Mouse (Mus musculus): Measurements from ENCODE around the gene Gli2. TPM values are rescaled to one million over a fixed set of nuclear protein-coding genes. Genes with fewer than 3 reads are reported as not detected.

Gli2 gene
- total RNA-seq, 2 experiments from 2014 or later: not detected

- no peak for ATAC-seq (replicated peaks; ENCODE audit: low FRiP score, poor library complexity, severe bottlenecking)
Measured at GRCm38 (mm10) chr1:119052631-119053177, 715 bp downstream of the Gli2 start.

DNA sequence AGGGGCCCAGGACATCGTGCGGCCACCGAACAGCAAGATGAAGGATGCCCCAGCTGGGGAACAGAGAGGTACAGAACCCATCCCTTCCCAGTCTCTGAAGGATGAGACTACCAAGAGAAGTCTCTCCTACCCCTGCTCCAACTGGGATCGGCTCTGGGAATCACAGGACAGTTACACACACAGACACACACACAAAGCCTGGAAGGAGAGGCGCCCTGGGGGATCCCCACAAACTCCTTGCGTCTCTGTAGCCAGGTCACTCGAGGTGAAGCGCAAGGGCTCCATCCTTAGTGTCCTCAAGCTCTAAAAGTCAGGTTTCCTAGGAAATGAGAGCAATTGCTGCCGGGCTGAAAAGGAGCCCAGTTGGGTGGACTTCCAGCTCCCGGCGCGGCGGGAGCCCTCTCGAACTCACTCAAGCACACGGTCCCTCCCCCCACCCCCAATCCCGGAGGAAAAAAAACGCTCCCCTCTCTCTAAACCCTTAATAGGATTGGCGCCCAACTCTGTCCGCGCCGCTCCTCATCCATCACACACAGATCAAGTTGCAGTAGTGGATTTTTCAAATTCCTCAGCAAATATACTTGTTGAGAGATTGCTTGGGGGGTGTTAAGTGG is 1.4 kb downstream of the Gli2 start:
- ATAC-seq (replicated peaks; ENCODE audit: low FRiP score, poor library complexity, severe bottlenecking): no peak

- ATAC-seq (replicated peaks; ENCODE audit: low FRiP score, poor library complexity, severe bottlenecking): no peak
Measured at GRCm38 (mm10) chr1:119051192-119051937, 2.1 kb downstream of the Gli2 start.

DNA sequence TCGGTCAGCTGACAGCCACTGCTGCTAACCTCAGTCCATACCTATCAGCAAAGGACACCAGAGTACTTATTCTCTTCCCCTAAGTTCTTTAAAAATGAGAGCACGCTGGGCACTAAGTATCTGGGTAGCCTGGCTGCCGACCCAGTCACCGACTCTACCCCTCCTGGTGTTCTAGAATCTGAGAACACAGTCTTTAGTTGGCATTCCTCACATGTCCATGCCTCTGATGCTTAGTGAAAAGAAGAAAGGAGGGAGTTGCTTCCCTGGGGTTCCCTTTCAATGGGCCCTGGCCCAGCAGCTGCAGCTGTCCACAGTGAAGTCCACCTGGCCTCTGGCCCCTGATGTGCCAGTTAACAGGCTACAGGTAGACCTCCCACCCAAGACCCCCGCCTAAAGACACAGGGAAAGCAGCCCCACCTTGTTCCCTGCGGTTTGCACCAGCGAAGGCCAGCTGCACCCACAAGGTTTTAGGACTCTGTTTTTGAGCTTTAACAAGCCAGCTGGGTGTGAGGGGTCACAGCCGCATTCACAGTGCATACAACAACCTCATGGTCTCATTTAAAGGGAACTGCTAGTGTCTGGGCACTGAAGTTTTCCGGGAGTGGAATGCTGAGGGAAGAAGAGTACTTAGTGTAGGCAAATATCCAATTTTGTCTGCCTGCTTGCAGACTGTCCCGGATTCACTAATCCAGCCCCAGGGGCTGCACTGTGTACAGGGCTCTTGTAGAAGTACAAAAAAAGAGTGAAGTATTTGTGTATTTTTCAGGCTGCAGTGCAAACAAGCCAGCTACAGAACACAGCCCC is 3.4 kb downstream of the Gli2 start:
- ATAC-seq (replicated peaks; ENCODE audit: low FRiP score, poor library complexity, severe bottlenecking): no peak

DNA sequence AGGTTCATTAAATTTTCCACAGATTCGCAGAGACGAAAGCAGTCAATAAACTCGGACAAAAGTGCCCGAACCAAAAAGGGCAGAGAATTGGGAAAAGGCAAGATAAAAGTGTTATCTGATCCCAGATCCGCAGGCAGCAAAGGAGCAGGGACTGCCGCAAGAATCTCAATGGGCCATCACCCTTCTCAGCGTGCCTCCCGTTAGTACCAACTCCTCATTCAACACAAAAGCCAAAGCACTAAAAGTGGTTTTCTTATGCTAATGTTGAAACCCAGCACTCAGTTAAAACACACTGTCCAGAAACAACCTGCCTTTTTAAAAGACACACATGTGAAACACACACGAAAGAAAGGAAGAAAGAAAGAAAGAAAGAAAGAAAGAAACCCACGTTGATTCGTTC is 4.4 kb downstream of the Gli2 start:
- ATAC-seq (replicated peaks; ENCODE audit: low FRiP score, poor library complexity, severe bottlenecking): no peak

GRCm38 (mm10) chr1:119048547-119048946 is 4.9 kb downstream of the Gli2 start:
- no peak for ATAC-seq (replicated peaks; ENCODE audit: low FRiP score, poor library complexity, severe bottlenecking)

- no peak for ATAC-seq (replicated peaks; ENCODE audit: low FRiP score, poor library complexity, severe bottlenecking)
Measured at GRCm38 (mm10) chr1:119047462-119048371, 5.7 kb downstream of the Gli2 start.

DNA sequence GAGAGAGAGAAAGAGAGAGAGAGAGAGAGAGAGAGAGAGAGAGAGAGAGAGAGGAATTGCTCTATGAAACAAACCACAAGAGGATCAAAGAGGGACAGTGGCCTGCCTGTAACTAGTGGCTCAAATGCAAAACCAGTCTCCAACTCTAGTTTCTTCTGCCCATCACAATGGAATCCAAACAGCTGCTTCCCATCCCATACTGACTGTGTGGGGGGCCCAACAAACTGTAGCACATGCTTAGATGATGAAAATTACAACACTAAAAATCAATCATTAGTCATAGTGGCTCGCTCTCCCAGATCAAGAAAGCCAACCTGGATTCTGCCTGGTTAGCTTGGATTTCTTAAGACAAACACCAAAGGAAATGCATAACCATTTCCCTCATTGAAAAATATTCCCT is 15.0 kb downstream of the Gli2 start:
- no peak for ATAC-seq (replicated peaks; ENCODE audit: low FRiP score, poor library complexity, severe bottlenecking)

DNA sequence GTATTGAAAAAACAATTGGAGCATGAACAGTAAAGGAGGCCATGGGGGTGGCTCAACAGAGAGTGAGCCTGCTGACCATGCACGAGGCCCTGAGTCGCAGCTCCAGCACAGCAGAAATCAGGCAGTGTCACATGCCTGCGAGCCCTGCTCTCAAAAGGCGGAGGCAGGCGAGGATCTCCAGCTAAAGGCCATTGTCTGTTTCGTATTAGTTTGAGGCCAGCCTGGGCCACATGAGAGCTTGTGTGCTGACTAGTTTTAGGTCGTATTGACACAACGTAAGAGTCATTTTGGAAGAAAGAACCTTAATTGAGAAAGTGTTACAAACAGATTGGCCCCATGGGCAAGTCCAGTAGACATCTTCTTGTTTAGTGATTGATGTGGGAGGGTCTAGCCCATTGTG is 17.5 kb downstream of the Gli2 start:
- no peak for ATAC-seq (replicated peaks; ENCODE audit: low FRiP score, poor library complexity, severe bottlenecking)

- ATAC-seq (replicated peaks; ENCODE audit: low FRiP score, poor library complexity, severe bottlenecking): no peak
Measured at GRCm38 (mm10) chr1:119035301-119035700, 18.1 kb downstream of the Gli2 start.

- no peak for ATAC-seq (replicated peaks; ENCODE audit: low FRiP score, poor library complexity, severe bottlenecking)
Measured at GRCm38 (mm10) chr1:119034163-119034705, 19.2 kb downstream of the Gli2 start.

GRCm38 (mm10) chr1:119033450-119034162 is 19.8 kb downstream of the Gli2 start:
- no peak for ATAC-seq (replicated peaks; ENCODE audit: low FRiP score, poor library complexity, severe bottlenecking)

GRCm38 (mm10) chr1:119031185-119031584 is 22.2 kb downstream of the Gli2 start:
- no peak for ATAC-seq (replicated peaks; ENCODE audit: low FRiP score, poor library complexity, severe bottlenecking)

DNA sequence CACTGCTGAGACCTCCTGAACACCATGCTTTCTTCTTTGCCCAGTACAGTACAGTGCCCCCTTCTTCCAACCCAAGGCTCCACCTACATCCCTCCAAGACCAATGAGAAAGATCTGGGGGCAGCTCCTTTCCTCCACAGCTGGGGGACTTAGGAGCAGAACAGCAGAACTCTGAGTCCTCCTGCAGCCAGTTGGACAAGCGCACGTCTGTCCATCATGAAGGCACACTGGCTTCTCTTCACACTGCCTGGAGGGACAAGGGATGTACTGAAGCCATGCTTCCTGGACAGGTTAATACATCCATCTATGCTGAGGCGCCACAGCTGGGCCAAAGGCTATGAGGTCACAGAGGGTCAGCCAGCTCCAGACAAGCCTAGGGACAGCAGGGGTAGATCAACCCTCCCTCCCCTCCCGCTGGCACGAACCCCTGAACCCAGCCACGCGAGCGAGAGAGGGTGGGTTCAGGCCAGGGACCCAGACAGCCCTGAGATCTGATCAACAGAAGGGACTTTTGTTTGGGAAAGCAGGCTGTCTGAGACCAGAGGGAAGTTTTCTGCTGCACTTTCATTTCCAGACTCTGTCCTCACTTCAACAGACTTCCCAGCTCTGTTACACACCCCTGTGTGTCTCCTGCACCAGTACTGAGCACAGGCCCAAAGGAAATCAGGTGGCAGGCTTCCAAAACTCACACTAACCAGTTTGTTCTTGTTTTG is 27.6 kb downstream of the Gli2 start:
- no peak for ATAC-seq (replicated peaks; ENCODE audit: low FRiP score, poor library complexity, severe bottlenecking)

GRCm38 (mm10) chr1:119022311-119022710 is 31.1 kb downstream of the Gli2 start:
- ATAC-seq (replicated peaks; ENCODE audit: low FRiP score, poor library complexity, severe bottlenecking): no peak

DNA sequence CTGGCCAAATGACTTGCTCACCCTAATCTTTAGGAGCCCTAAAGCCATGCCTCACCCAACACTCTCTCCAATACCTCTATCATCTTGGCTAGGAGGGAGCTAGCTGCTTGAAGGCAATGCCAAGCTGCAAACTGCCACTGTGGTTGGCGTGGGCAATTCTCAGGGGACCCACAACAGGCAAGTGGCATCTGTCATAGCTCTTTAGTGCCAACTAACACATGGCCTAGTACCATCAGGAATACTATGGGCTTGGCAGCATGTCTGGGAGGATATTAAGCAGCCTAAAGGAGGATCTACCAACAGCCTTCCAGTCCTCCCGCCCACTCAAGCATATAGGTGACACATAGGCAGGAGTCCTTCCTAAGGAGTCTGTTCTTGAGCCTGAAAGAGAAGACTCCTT is 33.3 kb downstream of the Gli2 start:
- ATAC-seq (replicated peaks; ENCODE audit: low FRiP score, poor library complexity, severe bottlenecking): no peak

DNA sequence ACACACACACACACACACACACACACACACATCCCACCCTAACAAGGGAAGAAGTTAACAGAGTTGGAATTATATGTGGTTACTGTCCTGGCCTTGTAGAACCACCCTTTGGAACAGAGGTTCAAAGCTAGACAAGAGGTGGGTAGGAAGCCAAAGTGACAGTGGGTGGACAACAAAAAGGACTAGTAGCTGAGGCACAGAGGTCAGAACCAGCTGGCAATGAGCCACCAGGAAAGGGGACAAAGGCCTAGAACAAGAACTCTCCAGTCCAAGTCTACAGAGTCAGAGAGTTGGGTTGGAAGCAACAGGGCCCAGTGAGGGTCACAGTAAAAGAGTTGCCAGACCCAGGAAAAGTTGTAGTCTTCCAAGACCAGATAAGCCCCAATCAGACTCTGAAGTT is 34.4 kb downstream of the Gli2 start:
- ATAC-seq (replicated peaks; ENCODE audit: low FRiP score, poor library complexity, severe bottlenecking): no peak

GRCm38 (mm10) chr1:119016866-119017265 is 36.6 kb downstream of the Gli2 start:
- no peak for ATAC-seq (replicated peaks; ENCODE audit: low FRiP score, poor library complexity, severe bottlenecking)

Measured in erythroblast, adult 5-6 weeks (primary cell).